Mouse (Mus musculus): ENCODE data around the gene Rgs7.

GRCm38 (mm10) chr1:175336191-175336590 lies 156.1 kb downstream of the Rgs7 start:
- TF ChIP-seq POLR2A (IDR thresholded peaks at IDR 0.05; ENCODE audit: insufficient read depth, low read length) (no peak), EP300 (IDR thresholded peaks at IDR 0.05; ENCODE audit: insufficient read depth, low read depth, low read length) (no peak)
